Mouse (Mus musculus): Measurements from ENCODE around the gene Olfr488. TPM values are rescaled to one million over a fixed set of nuclear protein-coding genes. Genes with fewer than 3 reads are reported as not detected.

The Olfr488 gene
- not detected for polyA plus RNA-seq (2012; fragmentation: generic; extraction: Trizol)

GRCm38 (mm10) chr7:108258247-108258646 lies at the start of gene Olfr488:
Olfr488 (minus strand) TSS chr7:108258347.

GRCm38 (mm10) chr7:108288834-108289233 lies 30.7 kb upstream of the Olfr488 start, which contains the start of gene Olfr490:
Olfr490 (minus strand) TSS chr7:108288934.

GRCm38 (mm10) chr7:108214536-108214935 lies 43.6 kb downstream of the Olfr488 start, which contains the start of gene Olfr487:
Olfr487 (minus strand) TSS chr7:108214636.

Other genes starting within 250 kb of the Olfr488 start
- gene Olfr478, start 224.4 kb downstream of the Olfr488 start, polyA plus RNA-seq (2012; fragmentation: generic; extraction: Trizol) = not detected
- gene Olfr479, start 207.7 kb downstream of the Olfr488 start, polyA plus RNA-seq (2012; fragmentation: generic; extraction: Trizol) = not detected
- not detected for gene Olfr480, start 191.0 kb downstream of the Olfr488 start, polyA plus RNA-seq (2012; fragmentation: generic; extraction: Trizol)
- gene Olfr481, start 178.5 kb downstream of the Olfr488 start, polyA plus RNA-seq (2012; fragmentation: generic; extraction: Trizol) = not detected
- under 1 TPM in 1 of 2 experiments, not detected in 1; 0.02 TPM for gene Olfr482, start 160.8 kb downstream of the Olfr488 start, polyA plus RNA-seq (2012; fragmentation: generic; extraction: Trizol)
- gene Olfr483, start 157.5 kb downstream of the Olfr488 start, polyA plus RNA-seq (2012; fragmentation: generic; extraction: Trizol) = not detected
- not detected for gene Olfr484, start 130.9 kb downstream of the Olfr488 start, polyA plus RNA-seq (2012; fragmentation: generic; extraction: Trizol)
- gene Olfr485, start 98.5 kb downstream of the Olfr488 start, polyA plus RNA-seq (2012; fragmentation: generic; extraction: Trizol) = not detected
- not detected for gene Olfr486, start 85.6 kb downstream of the Olfr488 start, polyA plus RNA-seq (2012; fragmentation: generic; extraction: Trizol)
- not detected for gene Olfr487, start 43.7 kb downstream of the Olfr488 start, polyA plus RNA-seq (2012; fragmentation: generic; extraction: Trizol)
- gene Olfr490, start 30.6 kb upstream of the Olfr488 start, polyA plus RNA-seq (2012; fragmentation: generic; extraction: Trizol) = not detected
- gene Olfr491, start 55.1 kb upstream of the Olfr488 start, polyA plus RNA-seq (2012; fragmentation: generic; extraction: Trizol) = not detected
- not detected for gene Olfr492, start 65.3 kb upstream of the Olfr488 start, polyA plus RNA-seq (2012; fragmentation: generic; extraction: Trizol)
- not detected for gene Olfr493, start 88.6 kb upstream of the Olfr488 start, polyA plus RNA-seq (2012; fragmentation: generic; extraction: Trizol)
- not detected for gene Olfr494, start 107.0 kb upstream of the Olfr488 start, polyA plus RNA-seq (2012; fragmentation: generic; extraction: Trizol)
- gene Olfr495, start 134.8 kb upstream of the Olfr488 start, polyA plus RNA-seq (2012; fragmentation: generic; extraction: Trizol) = not detected
- gene Olfr497, start 162.1 kb upstream of the Olfr488 start, polyA plus RNA-seq (2012; fragmentation: generic; extraction: Trizol) = not detected
- gene Olfr498, start 207.0 kb upstream of the Olfr488 start, polyA plus RNA-seq (2012; fragmentation: generic; extraction: Trizol) = not detected

All from C3H10T1/2 (cell line).